Mouse (Mus musculus) large intestine, adult 2 months (tissue): ENCODE results near the gene Stac3. TPM values are rescaled to one million over a fixed set of nuclear protein-coding genes. Genes with fewer than 3 reads are reported as not detected.

Experiments
- DNase-seq: peaks from one replicate; pipeline ENCODE4 v3.0.0-alpha.2; 2012; ENCODE audit warnings: low read depth, low spot score
- WGBS: fragments of 180-500 bp; shearing (Covaris S2); methylation state at CpG from one replicate; pipeline ENCODE4 v1.1.7; 2018; 5-methylcytosine and 5-hydroxymethylcytosine counted together
- polyA plus RNA-seq: library from polyadenylated mRNA; depleted of rRNA; stranded (reverse); fragments of >200 nt; gene quantifications from 2 replicates; pipeline ENCODE4 v1.2.3, GENCODE M21; 2012; rRNA removed

Gene Stac3
- polyA plus RNA-seq, 1 experiment: 0.66 TPM

- WGBS: 96% methylated on average over 15 of the region's 15 CpGs
These were observed 46.8 kb downstream of the Stac3 start for GRCm38 (mm10) chr10:127548236-127548635.

GRCm38 (mm10) chr10:127549892-127550291 lies 48.4 kb downstream of the Stac3 start:
- 92% methylated on average over 17 of the region's 17 CpGs for WGBS
- no peak for DNase-seq

More at GRCm38 (mm10) chr10:127548236-127548635, 46.8 kb downstream of the Stac3 start:
- no peak for DNase-seq

- 85% methylated on average over 18 of the region's 18 CpGs for WGBS
- no peak for DNase-seq
These were observed 54.2 kb downstream of the Stac3 start for GRCm38 (mm10) chr10:127555703-127556102.

GRCm38 (mm10) chr10:127557397-127557796 lies 55.9 kb downstream of the Stac3 start:
- 91% methylated on average over 13 of the region's 13 CpGs for WGBS
- no peak for DNase-seq

Other genes with a start within 250 kb of the Stac3 start
- 1.2 and 2.0 TPM in 2 replicates for gene Kif5a, start 238.3 kb upstream of the Stac3 start, polyA plus RNA-seq
- gene Dctn2, start 235.3 kb upstream of the Stac3 start, polyA plus RNA-seq: 181 and 201 TPM in 2 replicates
- gene Mbd6, start 212.7 kb upstream of the Stac3 start, polyA plus RNA-seq: 27.9 and 36.8 TPM in 2 replicates
- gene Mars, start 189.9 kb upstream of the Stac3 start, polyA plus RNA-seq: 43.8 and 63.0 TPM in 2 replicates
- gene Arhgap9, start 179.7 kb upstream of the Stac3 start, polyA plus RNA-seq: 10.0 and 11.3 TPM in 2 replicates
- gene Gli1, start 159.7 kb upstream of the Stac3 start, polyA plus RNA-seq: 5.1 and 8.9 TPM in 2 replicates
- gene Inhbe, start 147.3 kb upstream of the Stac3 start, polyA plus RNA-seq: not detected in 2 replicates
- gene Inhbc, start 131.3 kb upstream of the Stac3 start, polyA plus RNA-seq: not detected in 2 replicates
- 47.2 and 49.4 TPM in 2 replicates for gene R3hdm2, start 121.4 kb upstream of the Stac3 start, polyA plus RNA-seq
- 6.0 and 6.1 TPM in 2 replicates for gene Ndufa4l2, start 13.3 kb downstream of the Stac3 start, polyA plus RNA-seq
- 59.0 and 62.5 TPM in 2 replicates for gene Shmt2, start 20.8 kb downstream of the Stac3 start, polyA plus RNA-seq
- gene Nxph4, start 32.9 kb downstream of the Stac3 start, polyA plus RNA-seq: 0.22 and 0.25 TPM in 2 replicates
- 118 and 125 TPM in 2 replicates for gene Lrp1, start 119.5 kb downstream of the Stac3 start, polyA plus RNA-seq
- 67.5 and 122 TPM in 2 replicates for gene Stat6, start 141.3 kb downstream of the Stac3 start, polyA plus RNA-seq
- gene Nemp1, start 165.2 kb downstream of the Stac3 start, polyA plus RNA-seq: 4.1 and 4.8 TPM in 2 replicates
- 9.9 and 19.4 TPM in 2 replicates for gene Nab2, start 166.9 kb downstream of the Stac3 start, polyA plus RNA-seq
- 479 and 710 TPM in 2 replicates for gene Myo1a, start 203.5 kb downstream of the Stac3 start, polyA plus RNA-seq
- 0.19 and 0.36 TPM in 2 replicates for gene Tac2, start 222.8 kb downstream of the Stac3 start, polyA plus RNA-seq
- 6.1 and 9.4 TPM in 2 replicates for gene Zbtb39, start 237.9 kb downstream of the Stac3 start, polyA plus RNA-seq